Mouse (Mus musculus) lung, embryonic 14.5 days (tissue): ENCODE results near the gene Pate2. TPM values are rescaled to one million over a fixed set of nuclear protein-coding genes. Genes with fewer than 3 reads are reported as not detected.

ENCODE experiments used
- ATAC-seq: fragments of 200-750 bp; cut with Nextera tagmentation; 2 replicates; pipeline ENCODE4 v1.8.0; 2017; ENCODE audit warnings: mild to moderate bottlenecking, moderate TSS enrichment, moderate library complexity; ENCODE audit not compliant: insufficient read depth
- DNase-seq: peaks from one replicate; pipeline ENCODE4 v3.0.0-alpha.2; 2015
- H3K27ac ChIP-seq: fragments of 300-500 bp; sonication (generic); 2 replicates; pipeline ENCODE4 v1.5.1; 2014; ENCODE audit warnings: low read depth, mild to moderate bottlenecking, moderate library complexity
- H3K27me3 ChIP-seq: fragments of 300-500 bp; sonication (generic); 2 replicates; pipeline ENCODE4 v1.6.1; 2014; ENCODE audit warnings: low read length, control low read depth; ENCODE audit not compliant: insufficient read depth
- H3K36me3 ChIP-seq: fragments of 300-500 bp; sonication (generic); 2 replicates; pipeline ENCODE4 v1.6.1; 2014; ENCODE audit warnings: control low read depth; ENCODE audit not compliant: insufficient read depth
- H3K4me1 ChIP-seq: fragments of 300-500 bp; sonication (generic); 2 replicates; pipeline ENCODE4 v1.6.1; 2014; ENCODE audit warnings: antibody characterized with exemption, control low read depth; ENCODE audit not compliant: insufficient read depth
- H3K4me2 ChIP-seq: fragments of 300-500 bp; sonication (generic); 2 replicates; pipeline ENCODE4 v1.6.1; 2014; ENCODE audit warnings: mild to moderate bottlenecking
- H3K4me3 ChIP-seq: fragments of 300-500 bp; sonication (generic); 2 replicates; pipeline ENCODE4 v1.5.1; 2014; ENCODE audit warnings: low read depth, low read length
- H3K9ac ChIP-seq: fragments of 300-500 bp; sonication (generic); 2 replicates; pipeline ENCODE4 v1.6.1; 2014
- H3K9me3 ChIP-seq: fragments of 300-500 bp; sonication (generic); 2 replicates; pipeline ENCODE4 v1.6.1; 2016; ENCODE audit warnings: low read depth, low read length, control low read depth
- CTCF ChIP-seq: IDR thresholded peaks from 2 replicates; pipeline ENCODE4 v1.5.1; 2016; ENCODE audit warnings: antibody characterized with exemption, low read depth
- WGBS: fragments of 180-500 bp; shearing (Covaris S2); extraction: QIAGEN DNeasy Blood & Tissue Kit; methylation state at CpG from one replicate; pipeline ENCODE4 v1.1.7; 2014; 5-methylcytosine and 5-hydroxymethylcytosine counted together
- polyA plus RNA-seq: library from polyadenylated mRNA; unstranded; fragments of >200 nt; fragmentation: Nextera tagmentation; extraction: Ambion mirVana; gene quantifications from 2 replicates; pipeline ENCODE4 v1.2.1, GENCODE M21; 2014

The Pate2 gene
- polyA plus RNA-seq = 0.42 and 0.96 TPM in 2 replicates

DNA sequence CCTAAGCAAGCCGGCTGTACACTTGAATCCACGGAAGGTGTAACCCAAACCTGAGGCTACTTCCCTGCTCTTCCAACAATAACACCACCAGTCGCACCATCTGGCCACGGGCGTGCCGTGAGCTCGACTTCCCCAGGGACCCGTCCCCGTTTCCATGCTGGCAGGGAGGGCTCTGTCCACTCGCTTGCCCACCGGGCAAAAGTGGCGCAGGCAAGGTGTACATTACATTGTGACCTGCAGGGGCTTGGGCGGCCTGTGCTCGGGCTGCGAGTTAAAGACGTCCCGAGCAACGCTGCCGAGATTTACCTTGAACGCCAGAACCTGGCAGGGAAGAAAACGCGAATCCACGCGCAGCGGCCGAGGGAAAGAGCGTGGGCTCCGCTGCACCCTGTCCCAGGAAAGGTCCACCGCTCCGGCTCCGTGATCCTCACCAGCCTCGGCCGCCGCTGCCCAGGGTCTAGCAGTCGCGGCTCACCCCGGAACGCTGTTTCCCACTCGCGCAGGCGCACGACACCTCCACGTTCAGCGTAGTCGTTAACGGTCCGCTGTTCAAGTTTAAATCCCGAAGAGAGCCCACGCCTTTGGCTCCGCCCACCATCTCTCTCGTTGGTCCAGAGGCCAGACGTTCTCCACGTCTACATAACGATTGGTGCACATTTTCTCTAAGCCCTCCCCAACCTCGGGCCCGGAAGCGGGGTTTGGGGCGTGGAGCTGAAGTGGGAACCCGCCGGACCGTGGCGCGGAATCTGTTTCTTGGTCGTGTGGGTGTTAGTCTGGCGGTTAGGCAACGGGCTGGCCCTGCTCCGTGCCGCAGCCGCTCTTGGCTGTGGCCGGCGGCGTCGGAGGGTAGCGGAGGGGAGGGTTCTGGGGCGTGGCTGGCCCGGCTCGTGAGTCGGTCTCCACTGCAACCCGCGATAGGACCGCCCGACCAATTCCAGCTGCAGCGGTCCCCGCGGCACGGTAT, at the start of gene Pate2, which contains the start of gene Hyls1:
Pate2 (plus strand) TSS at position 714 of the 964 bp plus-strand sequence.
Hyls1 (minus strand) TSS at position 828 of the 964 bp plus-strand sequence.
- peaks cover 33% of the 10 kb centered on the region for H3K36me3 ChIP-seq
- H3K9ac ChIP-seq = peak within 1 kb of the TSS; percentile 81
- peak within 1 kb of the TSS; percentile 72 for H3K4me2 ChIP-seq
- under 1% methylated on average over 86 of the region's 86 CpGs for WGBS
- TF ChIP-seq CTCF = peak; percentile 52
- peak; percentile 98 for ATAC-seq
- H3K9me3 ChIP-seq = no peaks in the 10 kb centered on the region
- DNase-seq = peak; percentile 99
- peak within 1 kb of the TSS; percentile 90 for H3K27ac ChIP-seq
- H3K4me3 ChIP-seq = peak within 1 kb of the TSS; percentile 66
- no peaks in the 10 kb centered on the region for H3K4me1 ChIP-seq
- peaks cover 17% of the 10 kb centered on the region; the same call in 1 of the 2 replicates for H3K27me3 ChIP-seq

DNA sequence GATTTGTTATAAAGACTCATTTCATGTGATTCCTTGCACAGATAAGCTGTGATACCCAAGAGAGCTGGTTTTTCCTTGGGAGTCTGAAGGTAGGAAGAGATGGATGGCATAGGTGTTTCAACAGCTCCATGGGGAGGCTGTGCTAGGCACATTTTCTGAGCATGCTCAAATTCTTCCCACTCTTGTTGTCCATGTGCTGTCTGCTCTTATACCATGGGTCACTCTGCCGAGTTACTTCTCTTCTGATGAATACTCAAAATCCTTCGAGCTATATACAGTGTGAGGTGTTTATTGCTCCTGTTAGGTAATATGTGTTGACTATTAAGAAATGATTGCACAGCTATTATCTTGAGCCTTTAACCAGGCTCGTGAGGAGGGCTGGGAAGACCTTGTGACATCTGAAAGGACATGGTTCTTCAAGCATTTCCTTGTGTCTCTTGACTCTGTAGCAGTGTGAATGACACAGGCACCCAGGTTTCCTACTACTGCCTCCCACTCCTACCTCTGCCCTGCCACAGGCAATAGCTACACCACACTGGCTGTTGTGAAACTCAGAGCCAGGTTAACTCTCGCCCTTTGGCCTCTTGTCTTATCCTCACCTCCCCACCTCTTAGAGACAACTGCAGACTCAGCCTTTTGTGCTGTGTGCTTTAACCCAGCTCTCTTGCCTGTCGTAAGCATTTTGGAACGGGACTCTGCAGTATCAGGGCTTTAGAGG, 49.3 kb upstream of the Pate2 start:
- H3K4me2 ChIP-seq = no peak overlapping the region
- no peaks in the 10 kb centered on the region for H3K36me3 ChIP-seq
- ATAC-seq (no peak), DNase-seq (no peak)
- H3K4me3 ChIP-seq = no peak overlapping the region
- peaks cover 3% of the 10 kb centered on the region for H3K4me1 ChIP-seq
- H3K9ac ChIP-seq = no peak overlapping the region
- no peaks in the 10 kb centered on the region for H3K27me3 ChIP-seq
- no peaks in the 10 kb centered on the region for H3K9me3 ChIP-seq
- WGBS = 68% methylated on average over 6 of the region's 6 CpGs
- H3K27ac ChIP-seq = no peak overlapping the region
- no peak for TF ChIP-seq CTCF

DNA sequence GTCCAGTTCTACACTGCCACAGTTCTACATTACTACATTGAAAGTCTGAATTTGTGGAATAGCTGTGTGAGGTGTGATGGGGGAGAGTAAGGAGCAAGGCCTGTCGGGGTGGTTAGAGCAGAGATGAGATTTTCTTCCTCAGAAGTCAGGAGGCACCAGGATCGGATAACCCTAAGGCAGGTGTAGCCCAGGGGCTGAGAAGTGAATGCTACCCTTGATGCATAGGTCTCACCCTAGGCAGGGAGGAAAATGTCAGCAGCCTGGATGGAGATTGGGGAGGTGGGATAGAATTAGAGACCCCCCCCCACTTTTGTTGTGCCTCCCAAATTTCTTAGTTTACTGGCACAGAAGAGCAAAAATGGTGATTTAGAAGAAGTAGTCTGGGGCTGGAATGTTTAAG, 47.8 kb upstream of the Pate2 start:
- H3K9ac ChIP-seq = no peak overlapping the region
- ATAC-seq = no peak

DNA sequence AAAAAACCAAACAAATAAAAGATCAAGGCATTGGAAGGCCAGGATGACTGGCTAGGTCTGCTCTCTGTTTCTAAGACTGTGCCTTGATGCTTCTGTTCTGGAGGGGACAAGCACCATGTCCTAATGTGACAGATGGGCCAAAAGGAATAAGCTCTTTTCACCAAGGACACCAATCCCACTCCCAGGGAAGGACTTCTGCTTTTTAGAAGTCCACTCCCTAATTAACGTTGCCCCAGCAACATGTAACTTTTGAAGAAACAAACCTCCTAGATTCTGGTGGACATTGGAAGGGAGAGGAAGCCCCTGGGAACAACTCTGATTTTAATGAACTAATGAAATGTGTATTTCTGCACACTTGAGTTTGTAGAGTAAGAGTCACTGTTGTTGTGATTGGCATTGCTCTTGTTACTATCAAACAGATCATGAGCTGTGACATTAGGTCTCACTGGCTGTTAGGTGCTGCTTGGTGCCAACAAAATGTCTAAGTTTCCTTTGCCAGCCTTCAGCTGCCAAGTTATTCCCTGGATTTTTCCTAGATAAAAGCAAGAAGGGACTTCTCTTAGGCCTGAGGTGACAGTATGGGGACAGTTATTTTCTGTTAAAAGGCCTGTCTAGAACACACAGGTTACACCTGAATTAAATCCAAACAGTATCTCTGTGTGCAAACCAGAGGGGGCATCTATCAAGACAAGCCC, 47.1 kb upstream of the Pate2 start:
- Histone ChIP-seq H3K9me3 (no peaks in the 10 kb centered on the region), H3K27ac (no peak overlapping the region), H3K4me2 (no peak overlapping the region), H3K4me3 (no peak overlapping the region), H3K36me3 (no peaks in the 10 kb centered on the region), H3K9ac (no peak overlapping the region), H3K27me3 (no peaks in the 10 kb centered on the region), H3K4me1 (peaks cover 3% of the 10 kb centered on the region)
- DNase-seq (peak; percentile 41), ATAC-seq (peak; percentile 22; the same call in 1 of the 2 replicates)
- no peak for TF ChIP-seq CTCF
- 63% methylated on average over 1 of the region's 1 CpGs for WGBS

More for the DNA sequence above, 47.8 kb upstream of the Pate2 start:
- H3K4me1 ChIP-seq = peaks cover 3% of the 10 kb centered on the region
- no peak for TF ChIP-seq CTCF
- H3K36me3 ChIP-seq = no peaks in the 10 kb centered on the region
- no peak overlapping the region for H3K4me3 ChIP-seq
- WGBS = 66% methylated on average over 2 of the region's 2 CpGs
- no peaks in the 10 kb centered on the region for H3K9me3 ChIP-seq
- H3K27ac ChIP-seq = no peak overlapping the region
- DNase-seq = no peak
- H3K4me2 ChIP-seq = no peak overlapping the region
- H3K27me3 ChIP-seq = no peaks in the 10 kb centered on the region

DNA sequence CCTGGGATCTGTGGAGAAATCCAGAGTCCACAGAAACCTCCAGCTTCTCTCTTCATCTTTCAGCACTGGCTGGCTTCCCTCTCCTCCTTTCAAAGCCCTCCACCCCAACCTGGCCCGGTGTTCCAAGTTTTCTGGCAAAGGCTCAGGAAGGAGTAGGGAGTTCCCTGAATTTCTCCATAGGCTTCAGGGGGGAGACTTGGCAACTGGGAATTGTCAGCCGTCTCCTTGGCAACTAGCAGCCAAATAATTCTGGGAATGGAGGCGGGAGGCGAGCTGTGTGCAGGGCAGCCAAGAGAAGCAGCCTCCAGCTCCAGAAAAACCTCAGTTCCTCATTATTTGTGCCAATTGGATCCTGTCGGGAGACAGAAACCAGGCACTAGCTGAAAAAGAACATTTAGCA, 46.5 kb upstream of the Pate2 start:
- no peak overlapping the region for H3K4me2 ChIP-seq
- no peak overlapping the region; the same call in 1 of the 2 replicates for H3K27ac ChIP-seq
- no peak for TF ChIP-seq CTCF
- no peaks in the 10 kb centered on the region for H3K27me3 ChIP-seq
- ATAC-seq = peak; percentile 86
- 24% methylated on average over 5 of the region's 5 CpGs for WGBS
- no peaks in the 10 kb centered on the region for H3K36me3 ChIP-seq
- no peak overlapping the region for H3K9ac ChIP-seq
- H3K4me1 ChIP-seq = peaks cover 3% of the 10 kb centered on the region
- DNase-seq = peak; percentile 82
- H3K9me3 ChIP-seq = no peaks in the 10 kb centered on the region
- no peak overlapping the region for H3K4me3 ChIP-seq

DNA sequence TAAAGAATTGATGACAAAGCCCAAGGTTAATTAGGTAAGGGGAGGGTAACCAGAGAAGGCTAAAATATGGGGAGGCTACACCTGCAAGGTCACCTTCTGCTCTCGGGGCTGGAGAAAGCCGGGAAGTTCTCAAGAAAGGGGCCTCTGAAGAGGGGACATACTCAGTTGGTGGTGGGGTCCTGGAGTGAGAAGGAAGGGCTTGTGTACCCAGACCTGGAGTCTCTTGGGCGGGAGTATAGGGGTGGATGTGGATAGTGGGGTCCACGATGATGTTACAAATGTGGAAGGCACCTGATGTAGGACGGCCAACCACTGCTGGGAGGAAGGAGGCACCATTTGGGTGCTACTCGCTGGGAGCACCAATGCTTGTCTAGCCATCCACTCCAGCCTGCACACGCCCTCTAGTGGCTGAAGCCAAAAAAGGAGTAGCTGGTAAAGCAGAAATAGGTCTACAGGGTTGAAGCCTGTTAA, 46.1 kb upstream of the Pate2 start:
- H3K9me3 ChIP-seq = no peaks in the 10 kb centered on the region
- no peaks in the 10 kb centered on the region for H3K36me3 ChIP-seq
- ATAC-seq (peak; percentile 83), DNase-seq (peak; percentile 89)
- whole genome bisulfite sequencing = 18% methylated on average over 7 of the region's 7 CpGs
- peaks cover 3% of the 10 kb centered on the region for H3K4me1 ChIP-seq
- no peak overlapping the region for H3K9ac ChIP-seq
- no peak overlapping the region; the same call in 1 of the 2 replicates for H3K27ac ChIP-seq
- no peak overlapping the region for H3K4me3 ChIP-seq
- H3K27me3 ChIP-seq = no peaks in the 10 kb centered on the region
- H3K4me2 ChIP-seq = 0 out of 2 replicates have a peak overlapping the region, but pooled peaks have one; percentile 4
- TF ChIP-seq CTCF = peak; percentile 86
